Mouse (Mus musculus) midbrain, postnatal 0 days (tissue): Measurements from ENCODE around the gene Miip. TPM values are rescaled to one million over a fixed set of nuclear protein-coding genes. Genes with fewer than 3 reads are reported as not detected.
A peak's percentile ranks its signal among the peaks of the same experiment; 100 is the strongest.
"Not testable (repeated sequence)": the region's sequence is repeated elsewhere in the genome, so short reads cannot be mapped to it uniquely, and the experiment has no call there.

Source experiments
- ATAC-seq: fragments of 200-750 bp; cut with Nextera tagmentation; 2 replicates; pipeline ENCODE4 v1.8.0; 2017; ENCODE audit warnings: moderate number of reproducible peaks, mild to moderate bottlenecking, moderate TSS enrichment, moderate library complexity; ENCODE audit not compliant: low FRiP score
- DNase-seq: peaks from one replicate; pipeline ENCODE4 v3.0.0-alpha.2; 2015; ENCODE audit warnings: low spot score
- H3K27ac ChIP-seq: fragments of 300-500 bp; sonication (generic); 2 replicates; pipeline ENCODE4 v1.5.1; 2014; ENCODE audit warnings: low read depth, mild to moderate bottlenecking, low read length, mixed read lengths
- H3K27me3 ChIP-seq: fragments of 300-500 bp; sonication (generic); 2 replicates; pipeline ENCODE4 v1.6.1; 2014; ENCODE audit warnings: low read length, control low read depth, mixed read lengths; ENCODE audit not compliant: insufficient read depth
- H3K36me3 ChIP-seq: fragments of 300-500 bp; sonication (generic); 2 replicates; pipeline ENCODE4 v1.6.1; 2014; ENCODE audit warnings: low read length, control low read depth, mixed read lengths; ENCODE audit not compliant: insufficient read depth
- H3K4me1 ChIP-seq: fragments of 300-500 bp; sonication (generic); 2 replicates; pipeline ENCODE4 v1.6.1; 2014; ENCODE audit warnings: mild to moderate bottlenecking, control low read depth, antibody characterized with exemption, low read length, mixed read lengths; ENCODE audit not compliant: insufficient read depth
- H3K4me2 ChIP-seq: fragments of 300-500 bp; sonication (generic); 2 replicates; pipeline ENCODE4 v1.6.1; 2014; ENCODE audit warnings: low read depth, mild to moderate bottlenecking, low read length, mixed read lengths; ENCODE audit not compliant: poor library complexity, severe bottlenecking
- H3K4me3 ChIP-seq: fragments of 300-500 bp; sonication (generic); 2 replicates; pipeline ENCODE4 v1.5.1; 2014; ENCODE audit warnings: low read depth, mild to moderate bottlenecking, low read length, moderate library complexity
- H3K9ac ChIP-seq: fragments of 300-500 bp; sonication (generic); replicated peaks from 2 replicates; pipeline ENCODE4 v1.6.1; 2014; ENCODE audit warnings: mild to moderate bottlenecking, low read length, moderate library complexity, mixed read lengths; ENCODE audit not compliant: poor library complexity, severe bottlenecking
- H3K9me3 ChIP-seq: fragments of 300-500 bp; sonication (generic); 2 replicates; pipeline ENCODE4 v1.6.1; 2016; ENCODE audit warnings: low read length, control low read depth
- CTCF ChIP-seq: IDR thresholded peaks from 2 replicates; pipeline ENCODE4 v1.5.1; 2016; ENCODE audit warnings: antibody characterized with exemption, mild to moderate bottlenecking
- WGBS: fragments of 180-500 bp; shearing (Covaris S2); extraction: QIAGEN DNeasy Blood & Tissue Kit; methylation state at CpG from one replicate; pipeline ENCODE4 v1.1.7; 2014; 5-methylcytosine and 5-hydroxymethylcytosine counted together
- polyA plus RNA-seq: library from polyadenylated mRNA; unstranded; fragments of >200 nt; fragmentation: Nextera tagmentation; extraction: Ambion mirVana; gene quantifications from 2 replicates; pipeline ENCODE4 v1.2.1, GENCODE M21; 2015
- total RNA-seq: library from RNA; depleted of rRNA; stranded (reverse); fragments of >200 nt; gene quantifications from 2 replicates; pipeline ENCODE4 v1.2.3, GENCODE M21; 2014

Miip gene
- total and polyA plus RNA-seq, 2 experiments from 2014 or later = 29.2 to 36.5 TPM

GRCm38 (mm10) chr4:147848584-147848991 lies 20.0 kb downstream of the Miip start:
- H3K4me2 ChIP-seq = peak overlapping the region; percentile 58
- ATAC-seq = peak; percentile 75
- H3K27ac ChIP-seq = peak overlapping the region; percentile 69
- H3K9ac ChIP-seq = peak overlapping the region; percentile 60
- WGBS = 3% methylated on average over 4 of the region's 4 CpGs
- no peak for DNase-seq
- H3K4me1 ChIP-seq = no peaks in the 10 kb centered on the region
- no peaks in the 10 kb centered on the region; the same call in 1 of the 2 replicates for H3K9me3 ChIP-seq
- peak overlapping the region; percentile 79 for H3K4me3 ChIP-seq
- H3K27me3 ChIP-seq = no peaks in the 10 kb centered on the region
- no peaks in the 10 kb centered on the region for H3K36me3 ChIP-seq
- TF ChIP-seq CTCF = no peak

DNA sequence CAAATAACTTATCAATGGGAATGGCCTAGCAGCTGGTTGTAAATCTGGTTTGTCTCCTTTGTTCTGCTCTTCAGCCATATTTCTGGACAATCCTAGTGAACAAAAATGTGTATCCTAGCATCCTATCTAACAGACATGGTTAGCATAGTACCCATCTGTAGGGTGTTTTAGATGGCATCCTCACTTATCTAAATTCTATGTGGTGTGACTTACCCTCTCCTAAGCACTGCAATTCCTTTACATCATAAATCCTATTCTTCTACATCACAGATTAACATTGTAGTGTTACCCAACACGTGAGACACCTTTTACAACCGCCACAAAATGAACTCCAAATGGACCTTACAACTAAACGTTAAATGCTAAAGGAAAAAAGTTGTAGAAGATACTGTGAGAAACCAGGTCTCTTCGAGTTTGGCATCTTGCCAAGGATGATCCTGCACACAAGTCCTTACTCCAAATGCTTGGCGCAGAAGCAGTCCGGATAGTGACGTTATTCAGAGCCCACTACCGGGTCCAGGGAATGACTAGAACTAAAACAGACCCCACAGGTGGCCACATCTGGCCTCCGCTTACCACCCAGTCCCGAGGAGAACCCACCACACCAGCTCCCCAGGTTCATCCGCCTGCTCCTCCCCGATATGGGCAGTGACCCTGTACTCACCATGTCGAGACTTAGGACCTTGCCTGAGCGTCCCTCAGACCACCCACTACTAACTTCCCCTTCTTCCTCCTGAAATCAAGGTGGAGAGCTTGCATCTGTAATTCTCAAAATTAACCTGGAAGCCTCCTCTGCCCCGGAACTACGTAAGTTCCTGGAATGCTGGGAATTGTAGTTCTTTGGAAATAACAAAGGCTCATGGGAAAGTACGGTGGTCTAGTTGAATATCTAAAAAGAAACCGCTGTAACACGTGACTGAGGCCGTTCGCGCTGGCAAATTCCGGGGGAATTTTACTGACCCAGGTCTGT lies 20.7 kb downstream of the Miip start, which contains the start of gene Zfp933:
TSS of gene Zfp933 (minus strand) at position 753 of the 970 bp plus-strand sequence.
- Histone ChIP-seq H3K4me3 (peak within 1 kb of the TSS; percentile 79), H3K27ac (peak within 1 kb of the TSS; percentile 69), H3K27me3 (no peaks in the 10 kb centered on the region), H3K36me3 (peaks cover 5% of the 10 kb centered on the region; the same call in 1 of the 2 replicates), H3K4me1 (no peaks in the 10 kb centered on the region), H3K4me2 (peak within 1 kb of the TSS; percentile 62), H3K9me3 (peaks cover 7% of the 10 kb centered on the region; the same call in 1 of the 2 replicates), H3K9ac (peak within 1 kb of the TSS; percentile 79)
- WGBS = 4% methylated on average over 23 of the region's 23 CpGs
- DNase-seq (peak; percentile 96), ATAC-seq (peak; percentile 90)
- no peak for TF ChIP-seq CTCF

GRCm38 (mm10) chr4:147842871-147843270 lies 25.7 kb downstream of the Miip start:
- no peak for DNase-seq

GRCm38 (mm10) chr4:147839282-147839681 lies 29.3 kb downstream of the Miip start:
- H3K27ac ChIP-seq, DNase-seq, ATAC-seq, H3K9ac ChIP-seq, H3K27me3 ChIP-seq, H3K4me3 ChIP-seq, H3K4me2 ChIP-seq, H3K4me1 ChIP-seq: not testable (repeated sequence)
- Histone ChIP-seq H3K36me3 (peaks cover 15% of the 10 kb centered on the region; the same call in 1 of the 2 replicates), H3K9me3 (peaks cover 23% of the 10 kb centered on the region; the same call in 1 of the 2 replicates)
- WGBS = over 99% methylated on average over 17 of the region's 26 CpGs

More at GRCm38 (mm10) chr4:147842871-147843270, 25.7 kb downstream of the Miip start:
- no peak overlapping the region for H3K27ac ChIP-seq
- no peaks in the 10 kb centered on the region for H3K27me3 ChIP-seq
- no peak overlapping the region for H3K9ac ChIP-seq
- peaks cover 15% of the 10 kb centered on the region; the same call in 1 of the 2 replicates for H3K36me3 ChIP-seq
- no peak for ATAC-seq
- no peak for TF ChIP-seq CTCF
- H3K4me1 ChIP-seq = no peaks in the 10 kb centered on the region
- peaks cover 19% of the 10 kb centered on the region; the same call in 1 of the 2 replicates for H3K9me3 ChIP-seq
- no peak overlapping the region for H3K4me2 ChIP-seq
- H3K4me3 ChIP-seq = no peak overlapping the region
- 95% methylated on average over 3 of the region's 3 CpGs for WGBS

GRCm38 (mm10) chr4:147824389-147824788 lies 44.2 kb downstream of the Miip start:
- ATAC-seq = no peak
- Histone ChIP-seq H3K27me3 (no peaks in the 10 kb centered on the region), H3K4me3 (no peak overlapping the region), H3K4me1 (no peaks in the 10 kb centered on the region), H3K27ac (no peak overlapping the region), H3K36me3 (peaks cover 36% of the 10 kb centered on the region), H3K9ac (no peak overlapping the region), H3K9me3 (peaks cover 69% of the 10 kb centered on the region), H3K4me2 (no peak overlapping the region)
- WGBS = 96% methylated on average over 4 of the region's 4 CpGs
- no peak for DNase-seq
- TF ChIP-seq CTCF = no peak

DNA sequence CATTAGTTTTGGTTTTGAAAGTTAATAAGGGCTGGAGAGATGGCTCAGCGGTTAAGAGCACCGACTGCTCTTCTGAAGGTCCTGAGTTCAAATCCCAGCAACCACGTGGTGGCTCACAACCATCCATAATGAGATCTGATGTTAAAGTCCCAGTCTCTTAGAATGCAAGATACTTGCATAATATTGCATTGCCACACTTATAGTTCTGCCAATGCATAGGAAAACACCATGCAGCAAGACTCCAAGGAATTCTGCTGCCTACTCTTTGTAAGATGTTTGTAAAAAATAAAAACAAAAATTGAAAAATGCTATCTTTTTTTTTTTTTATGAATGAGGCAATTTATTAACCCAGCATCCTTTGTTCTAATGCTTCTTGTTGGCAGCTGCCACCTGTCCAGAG lies 47.2 kb downstream of the Miip start:
- H3K9ac ChIP-seq, ATAC-seq, H3K4me1 ChIP-seq, H3K4me3 ChIP-seq, H3K27me3 ChIP-seq, DNase-seq, H3K27ac ChIP-seq, H3K4me2 ChIP-seq: not testable (repeated sequence)
- Histone ChIP-seq H3K9me3 (peaks cover 47% of the 10 kb centered on the region; the same call in 1 of the 2 replicates), H3K36me3 (peaks cover 16% of the 10 kb centered on the region)
- whole genome bisulfite sequencing = 87% methylated on average over 3 of the region's 3 CpGs

DNA sequence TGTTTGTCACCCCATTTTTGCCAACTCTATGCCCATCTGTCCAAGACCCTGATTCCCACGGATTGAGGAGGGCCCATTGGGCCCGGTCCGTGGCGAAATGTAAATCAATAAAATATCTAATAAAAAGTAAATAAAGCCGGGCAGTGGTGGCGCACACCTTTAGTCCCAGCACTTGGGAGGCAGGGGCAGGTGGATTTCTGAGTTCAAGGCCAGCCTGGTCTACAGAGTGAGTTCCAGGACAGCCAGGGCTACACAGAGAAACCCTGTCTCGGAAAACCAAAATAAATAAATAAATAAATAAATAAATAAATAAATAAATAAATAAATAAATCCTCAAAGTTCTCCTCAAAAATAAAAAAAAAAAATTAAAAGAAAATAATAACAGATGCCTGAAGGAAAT lies 49.0 kb downstream of the Miip start:
- not testable (repeated sequence) for H3K4me3 ChIP-seq, DNase-seq, H3K36me3 ChIP-seq, ATAC-seq, H3K27me3 ChIP-seq, H3K4me2 ChIP-seq, H3K4me1 ChIP-seq, H3K9ac ChIP-seq, H3K27ac ChIP-seq
- peaks cover 37% of the 10 kb centered on the region; the same call in 1 of the 2 replicates for H3K9me3 ChIP-seq
- 88% methylated on average over 7 of the region's 7 CpGs for WGBS
